In the genomic region with DNA sequence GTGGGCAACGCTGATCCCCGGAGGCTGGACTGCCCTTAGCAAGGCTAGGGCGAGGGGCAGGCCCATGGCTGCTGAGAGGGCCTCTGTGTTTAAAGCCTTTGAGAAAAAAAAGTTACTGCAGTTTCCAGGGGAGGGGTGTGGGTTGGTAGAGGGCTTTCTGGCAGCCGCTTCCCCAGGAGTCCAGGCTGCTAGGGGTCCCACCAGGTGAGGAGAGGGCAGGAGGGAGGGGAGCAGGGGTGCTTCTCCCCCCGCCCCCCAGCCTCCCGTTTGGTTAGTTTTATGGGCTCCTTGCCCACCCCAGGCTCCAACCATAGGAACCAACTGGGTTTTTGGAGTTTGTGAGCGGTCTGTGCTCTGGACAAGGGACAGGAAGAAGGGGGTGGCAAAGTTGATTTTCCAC, we compare ENCODE assay signal across 14 mouse cellular contexts. TPM values are rescaled to one million over a fixed set of nuclear protein-coding genes. Genes with fewer than 3 reads are reported as not detected.
DNase-seq lines count a peak whose midpoint lies in the region; ATAC-seq and TF ChIP-seq lines count a peak whose summit lies in the region.
"Had no signal": no experiment of that assay in that cellular context is flagged by ENCODE, and none has a peak within 500 bp of the region (broad histone marks: within the 10 kb centered on the region; RNA-seq: fewer than 3 reads in every experiment).

No protein-coding gene starts in this region.

- TF ChIP-seq EP300 in lung, postnatal 0 days (IDR thresholded peaks at IDR 0.05) = no peak

- no peak for TF ChIP-seq POLR2A in limb, embryonic 14.5 days (IDR thresholded peaks at IDR 0.05; ENCODE audit: borderline replicate concordance, extremely low read depth, insufficient read depth, insufficient read length)

- H3K9ac ChIP-seq in forebrain, embryonic 13.5 days = peak overlapping the region; percentile 5; the same call in 1 of the 2 replicates
- no peak overlapping the region for H3K9ac ChIP-seq in forebrain, embryonic 12.5 days
- H3K9ac ChIP-seq in neural tube, embryonic 13.5 days = 0 out of 2 replicates have a peak overlapping the region, but pooled peaks have one; percentile 53
- H3K9ac ChIP-seq in limb, embryonic 14.5 days (ENCODE audit: low read depth, low read length, severe bottlenecking) = no peak overlapping the region
- no peak overlapping the region for H3K9ac ChIP-seq in lung, postnatal 0 days (replicated peaks; ENCODE audit: low read depth)

- H3K9me3 ChIP-seq in forebrain, embryonic 13.5 days (replicated peaks) = no peaks in the 10 kb centered on the region
- no peaks in the 10 kb centered on the region for H3K9me3 ChIP-seq in forebrain, embryonic 12.5 days
- H3K9me3 ChIP-seq in neural tube, embryonic 13.5 days = no peaks in the 10 kb centered on the region
- H3K9me3 ChIP-seq in limb, embryonic 14.5 days (ENCODE audit: control insufficient read depth, low read length) = no peaks in the 10 kb centered on the region
- no peaks in the 10 kb centered on the region for H3K9me3 ChIP-seq in lung, postnatal 0 days (ENCODE audit: low read length)
- H3K9me3 ChIP-seq: G1E; megakaryocyte, embryonic 14.5 days had no signal

- peak overlapping the region; percentile 70 for H3K27ac ChIP-seq in forebrain, embryonic 13.5 days
- no peak overlapping the region for H3K27ac ChIP-seq in forebrain, embryonic 12.5 days
- H3K27ac ChIP-seq in neural tube, embryonic 13.5 days (replicated peaks) = peak overlapping the region; percentile 62; the same call in 1 of the 2 replicates
- no peak overlapping the region for H3K27ac ChIP-seq in limb, embryonic 14.5 days (replicated peaks; ENCODE audit: low read depth, low read length)
- no peak overlapping the region for H3K27ac ChIP-seq in lung, postnatal 0 days (ENCODE audit: low read length)

- no peaks in the 10 kb centered on the region for H3K27me3 ChIP-seq in forebrain, embryonic 13.5 days
- H3K27me3 ChIP-seq in forebrain, embryonic 12.5 days = no peaks in the 10 kb centered on the region
- no peaks in the 10 kb centered on the region for H3K27me3 ChIP-seq in neural tube, embryonic 13.5 days
- no peaks in the 10 kb centered on the region for H3K27me3 ChIP-seq in limb, embryonic 14.5 days (ENCODE audit: control insufficient read depth, insufficient read depth, low read length)
- H3K27me3 ChIP-seq in lung, postnatal 0 days (replicated peaks; ENCODE audit: insufficient read depth, low read length) = no peaks in the 10 kb centered on the region

- H3K36me3 ChIP-seq in forebrain, embryonic 13.5 days (ENCODE audit: poor library complexity, severe bottlenecking) = peaks cover 78% of the 10 kb centered on the region
- peaks cover 43% of the 10 kb centered on the region for H3K36me3 ChIP-seq in forebrain, embryonic 12.5 days (replicated peaks)
- peaks cover 49% of the 10 kb centered on the region for H3K36me3 ChIP-seq in neural tube, embryonic 13.5 days
- H3K36me3 ChIP-seq in limb, embryonic 14.5 days (ENCODE audit: control insufficient read depth, insufficient read depth, low read length) = peaks cover 14% of the 10 kb centered on the region
- no peaks in the 10 kb centered on the region for H3K36me3 ChIP-seq in lung, postnatal 0 days (ENCODE audit: insufficient read depth, low read length)
- H3K36me3 ChIP-seq: G1E had no signal

- WGBS in forebrain, embryonic 13.5 days = 56% methylated on average over 7 of the region's 7 CpGs
- 45% methylated on average over 7 of the region's 7 CpGs for WGBS in forebrain, embryonic 12.5 days
- 32% methylated on average over 7 of the region's 7 CpGs for WGBS in neural tube, embryonic 13.5 days
- whole genome bisulfite sequencing in limb, embryonic 14.5 days = 27% methylated on average over 7 of the region's 7 CpGs
- 48% methylated on average over 7 of the region's 7 CpGs for WGBS in lung, postnatal 0 days

- H3K4me1 ChIP-seq in forebrain, embryonic 13.5 days = peaks cover 68% of the 10 kb centered on the region
- H3K4me1 ChIP-seq in forebrain, embryonic 12.5 days = peaks cover 40% of the 10 kb centered on the region
- peaks cover 74% of the 10 kb centered on the region for H3K4me1 ChIP-seq in neural tube, embryonic 13.5 days (replicated peaks)
- H3K4me1 ChIP-seq in limb, embryonic 14.5 days (ENCODE audit: control insufficient read depth, insufficient read depth, low read length) = peaks cover 18% of the 10 kb centered on the region
- H3K4me1 ChIP-seq in lung, postnatal 0 days (ENCODE audit: insufficient read depth, low read depth, low read length) = no peaks in the 10 kb centered on the region

- no peak for TF ChIP-seq CTCF in lung, postnatal 0 days (IDR thresholded peaks at IDR 0.05)

- DNase-seq in neural tube, embryonic 10.5 days (ENCODE audit: extremely low spot score, low spot score) = no peak
- no peak for DNase-seq in limb, embryonic 14.5 days (ENCODE audit: low spot score)
- no peak for DNase-seq in embryo, embryonic 9.5 days (ENCODE audit: extremely low spot score)
- DNase-seq in urinary bladder, postnatal 14 days (ENCODE audit: low spot score) = no peak
- DNase-seq in lung, postnatal 0 days (ENCODE audit: low spot score) = no peak
- DNase-seq: B cell, adult 2 months; heart, postnatal 36 days; kidney, adult 11 months; kidney, postnatal 25 days had no signal

- no peak for ATAC-seq in forebrain, embryonic 13.5 days
- ATAC-seq in forebrain, embryonic 12.5 days (ENCODE audit: low FRiP score) = no peak
- no peak for ATAC-seq in neural tube, embryonic 13.5 days (ENCODE audit: low read depth)
- no peak; the same call in 1 of the 2 replicates for ATAC-seq in limb, embryonic 14.5 days (ENCODE audit: low FRiP score, low read depth)
- no peak for ATAC-seq in lung, postnatal 0 days

- no peak overlapping the region for H3K4me3 ChIP-seq in forebrain, embryonic 13.5 days
- no peak overlapping the region for H3K4me3 ChIP-seq in forebrain, embryonic 12.5 days (replicated peaks)
- no peak overlapping the region for H3K4me3 ChIP-seq in neural tube, embryonic 13.5 days
- no peak overlapping the region for H3K4me3 ChIP-seq in limb, embryonic 14.5 days (replicated peaks; ENCODE audit: low read length)
- H3K4me3 ChIP-seq in lung, postnatal 0 days (ENCODE audit: low read depth, low read length) = no peak overlapping the region

- peak overlapping the region; percentile 36 for H3K4me2 ChIP-seq in forebrain, embryonic 13.5 days
- no peak overlapping the region for H3K4me2 ChIP-seq in forebrain, embryonic 12.5 days
- H3K4me2 ChIP-seq in neural tube, embryonic 13.5 days = peak overlapping the region; percentile 44; the same call in 1 of the 2 replicates
- peak overlapping the region; percentile 39; the same call in 1 of the 2 replicates for H3K4me2 ChIP-seq in limb, embryonic 14.5 days (replicated peaks; ENCODE audit: low read depth, low read length, severe bottlenecking)
- H3K4me2 ChIP-seq in lung, postnatal 0 days (replicated peaks; ENCODE audit: low read depth, low read length) = no peak overlapping the region

RNA-seq across cellular contexts. Expression of gene Zfhx2, which starts 30.3 kb away (rescaled TPM):
- polyA plus RNA-seq in forebrain, embryonic 13.5 days (2015; fragmentation: Nextera tagmentation; extraction: Ambion mirVana) = 26.7 and 28.0 TPM in 2 replicates
- polyA plus RNA-seq in forebrain, embryonic 12.5 days (2016; fragmentation: Nextera tagmentation; extraction: Ambion mirVana) = 26.3 and 28.1 TPM in 2 replicates
- polyA plus RNA-seq in neural tube, embryonic 13.5 days (2015; fragmentation: Nextera tagmentation; extraction: Ambion mirVana) = 30.4 and 33.6 TPM in 2 replicates
- polyA plus RNA-seq in limb, embryonic 14.5 days (2012; rRNA removed) = 5.3 and 6.1 TPM in 2 replicates
- polyA plus RNA-seq in limb, embryonic 14.5 days (2014; fragmentation: Nextera tagmentation; extraction: Ambion mirVana) = 3.7 and 4.7 TPM in 2 replicates
- polyA plus RNA-seq in lung, postnatal 0 days (2015; fragmentation: Nextera tagmentation; extraction: Ambion mirVana) = 1.0 and 1.7 TPM in 2 replicates

RNA-seq across cellular contexts. Expression of gene Thtpa, which starts 32.7 kb away (rescaled TPM):
- polyA plus RNA-seq in forebrain, embryonic 13.5 days (2015; fragmentation: Nextera tagmentation; extraction: Ambion mirVana) = 39.0 and 42.0 TPM in 2 replicates
- polyA plus RNA-seq in forebrain, embryonic 12.5 days (2016; fragmentation: Nextera tagmentation; extraction: Ambion mirVana) = 32.0 and 33.0 TPM in 2 replicates
- 29.4 and 29.8 TPM in 2 replicates for polyA plus RNA-seq in neural tube, embryonic 13.5 days (2015; fragmentation: Nextera tagmentation; extraction: Ambion mirVana)
- polyA plus RNA-seq in limb, embryonic 14.5 days (2012; rRNA removed) = 11.9 and 12.4 TPM in 2 replicates
- 19.9 and 20.3 TPM in 2 replicates for polyA plus RNA-seq in limb, embryonic 14.5 days (2014; fragmentation: Nextera tagmentation; extraction: Ambion mirVana)
- 13.6 and 14.1 TPM in 2 replicates for polyA plus RNA-seq in lung, postnatal 0 days (2015; fragmentation: Nextera tagmentation; extraction: Ambion mirVana)

RNA-seq across cellular contexts. Expression of gene Ap1g2, which starts 44.5 kb away (rescaled TPM):
- 9.7 and 9.8 TPM in 2 replicates for polyA plus RNA-seq in forebrain, embryonic 13.5 days (2015; fragmentation: Nextera tagmentation; extraction: Ambion mirVana)
- polyA plus RNA-seq in forebrain, embryonic 12.5 days (2016; fragmentation: Nextera tagmentation; extraction: Ambion mirVana) = 10.2 and 11.4 TPM in 2 replicates
- polyA plus RNA-seq in neural tube, embryonic 13.5 days (2015; fragmentation: Nextera tagmentation; extraction: Ambion mirVana) = 5.2 and 8.3 TPM in 2 replicates
- 22.9 and 31.4 TPM in 2 replicates for polyA plus RNA-seq in limb, embryonic 14.5 days (2012; rRNA removed)
- 19.5 and 20.4 TPM in 2 replicates for polyA plus RNA-seq in limb, embryonic 14.5 days (2014; fragmentation: Nextera tagmentation; extraction: Ambion mirVana)
- polyA plus RNA-seq in lung, postnatal 0 days (2015; fragmentation: Nextera tagmentation; extraction: Ambion mirVana) = 11.5 and 13.3 TPM in 2 replicates

RNA-seq across cellular contexts. Expression of gene Ngdn, which starts 46.6 kb away (rescaled TPM):
- polyA plus RNA-seq in forebrain, embryonic 13.5 days (2015; fragmentation: Nextera tagmentation; extraction: Ambion mirVana) = 81.2 and 86.4 TPM in 2 replicates
- 71.7 and 73.3 TPM in 2 replicates for polyA plus RNA-seq in forebrain, embryonic 12.5 days (2016; fragmentation: Nextera tagmentation; extraction: Ambion mirVana)
- 56.4 and 61.9 TPM in 2 replicates for polyA plus RNA-seq in neural tube, embryonic 13.5 days (2015; fragmentation: Nextera tagmentation; extraction: Ambion mirVana)
- 43.2 and 62.6 TPM in 2 replicates for polyA plus RNA-seq in limb, embryonic 14.5 days (2012; rRNA removed)
- 66.8 and 74.3 TPM in 2 replicates for polyA plus RNA-seq in limb, embryonic 14.5 days (2014; fragmentation: Nextera tagmentation; extraction: Ambion mirVana)
- 59.1 and 62.8 TPM in 2 replicates for polyA plus RNA-seq in lung, postnatal 0 days (2015; fragmentation: Nextera tagmentation; extraction: Ambion mirVana)

RNA-seq across cellular contexts. Expression of gene Jph4, which starts 54.9 kb away (rescaled TPM):
- 17.5 and 17.7 TPM in 2 replicates for polyA plus RNA-seq in forebrain, embryonic 13.5 days (2015; fragmentation: Nextera tagmentation; extraction: Ambion mirVana)
- 9.0 and 9.4 TPM in 2 replicates for polyA plus RNA-seq in forebrain, embryonic 12.5 days (2016; fragmentation: Nextera tagmentation; extraction: Ambion mirVana)
- polyA plus RNA-seq in neural tube, embryonic 13.5 days (2015; fragmentation: Nextera tagmentation; extraction: Ambion mirVana) = 21.1 and 21.4 TPM in 2 replicates
- 10.4 and 11.2 TPM in 2 replicates for polyA plus RNA-seq in limb, embryonic 14.5 days (2012; rRNA removed)
- polyA plus RNA-seq in limb, embryonic 14.5 days (2014; fragmentation: Nextera tagmentation; extraction: Ambion mirVana) = 2.5 and 3.0 TPM in 2 replicates
- polyA plus RNA-seq in lung, postnatal 0 days (2015; fragmentation: Nextera tagmentation; extraction: Ambion mirVana) = 0.08 and 0.17 TPM in 2 replicates
- polyA plus RNA-seq: G1E had no signal

Comparison
In these comparisons a context has a peak if more than half of its experiments do, and no peak if none do; other contexts are left out.
1. H3K27ac ChIP-seq: peak in forebrain, embryonic 13.5 days (single experiment) and neural tube, embryonic 13.5 days (single experiment); none in forebrain, embryonic 12.5 days (single experiment), limb, embryonic 14.5 days (single experiment) and lung, postnatal 0 days (single experiment).
2. H3K4me2 ChIP-seq: peak in forebrain, embryonic 13.5 days (single experiment), neural tube, embryonic 13.5 days (single experiment) and limb, embryonic 14.5 days (single experiment); none in forebrain, embryonic 12.5 days (single experiment) and lung, postnatal 0 days (single experiment).
3. H3K9ac ChIP-seq: peak in forebrain, embryonic 13.5 days (single experiment) and neural tube, embryonic 13.5 days (single experiment); none in forebrain, embryonic 12.5 days (single experiment), limb, embryonic 14.5 days (single experiment) and lung, postnatal 0 days (single experiment).